Mouse (Mus musculus) E14TG2a.4 (cell line): ENCODE data around the gene Twf2.

Experiments used
- H3K27me3 ChIP-seq: 2 replicates; pipeline ENCODE4 v1.6.1; 2014; ENCODE audit warnings: low read length, control low read depth; ENCODE audit not compliant: insufficient read depth
- H3K36me3 ChIP-seq: 2 replicates; pipeline ENCODE4 v1.6.1; 2014; ENCODE audit warnings: low read length, control low read depth; ENCODE audit not compliant: insufficient read depth
- H3K4me1 ChIP-seq: replicated peaks from 2 replicates; pipeline ENCODE4 v1.6.1; 2014; ENCODE audit warnings: low read depth, low read length, control low read depth
- H3K4me3 ChIP-seq: replicated peaks from 2 replicates; pipeline ENCODE4 v1.5.1; 2014; ENCODE audit warnings: mild to moderate bottlenecking, low read length
- H3K9me3 ChIP-seq: 2 replicates; pipeline ENCODE4 v1.6.1; 2014; ENCODE audit warnings: low read length, control low read depth
- CTCF ChIP-seq: conservative IDR thresholded peaks from 2 replicates; pipeline ENCODE4 v1.5.1; 2014; ENCODE audit warnings: low read length
- NANOG ChIP-seq: IDR thresholded peaks from 2 replicates; pipeline ENCODE4 v1.6.1; 2014; ENCODE audit warnings: borderline replicate concordance, low read length, mixed read lengths
- POU5F1 ChIP-seq: IDR thresholded peaks from 2 replicates; pipeline ENCODE4 v1.6.1; 2014; ENCODE audit warnings: low read length, borderline replicate concordance

The Twf2 gene

DNA sequence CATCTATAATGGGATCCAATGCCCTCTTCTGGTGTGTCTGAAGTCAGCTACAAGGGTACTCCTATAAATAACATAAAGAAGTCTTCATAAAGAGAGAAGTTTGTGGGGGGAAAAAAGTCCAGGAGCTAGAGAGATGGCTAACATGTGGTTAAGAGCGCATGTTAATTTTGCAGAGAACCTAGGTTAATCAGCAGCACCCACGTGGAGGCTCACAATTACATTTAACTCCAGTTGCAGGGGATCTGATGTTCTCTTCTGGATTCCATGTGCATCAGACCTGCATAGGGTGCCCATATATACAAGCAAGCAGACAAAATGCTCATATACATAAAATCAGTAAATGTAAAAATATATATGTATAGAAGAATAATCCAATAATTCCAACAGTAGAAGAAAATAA is 29.5 kb upstream of the Twf2 start:
- Histone ChIP-seq H3K27me3 (no peaks in the 10 kb centered on the region), H3K9me3 (no peaks in the 10 kb centered on the region), H3K36me3 (peaks cover 57% of the 10 kb centered on the region), H3K4me1 (peaks cover 75% of the 10 kb centered on the region), H3K4me3 (peak overlapping the region; percentile 95)
- TF ChIP-seq CTCF: no peak
- TF ChIP-seq NANOG: no peak
- TF ChIP-seq POU5F1: no peak

DNA sequence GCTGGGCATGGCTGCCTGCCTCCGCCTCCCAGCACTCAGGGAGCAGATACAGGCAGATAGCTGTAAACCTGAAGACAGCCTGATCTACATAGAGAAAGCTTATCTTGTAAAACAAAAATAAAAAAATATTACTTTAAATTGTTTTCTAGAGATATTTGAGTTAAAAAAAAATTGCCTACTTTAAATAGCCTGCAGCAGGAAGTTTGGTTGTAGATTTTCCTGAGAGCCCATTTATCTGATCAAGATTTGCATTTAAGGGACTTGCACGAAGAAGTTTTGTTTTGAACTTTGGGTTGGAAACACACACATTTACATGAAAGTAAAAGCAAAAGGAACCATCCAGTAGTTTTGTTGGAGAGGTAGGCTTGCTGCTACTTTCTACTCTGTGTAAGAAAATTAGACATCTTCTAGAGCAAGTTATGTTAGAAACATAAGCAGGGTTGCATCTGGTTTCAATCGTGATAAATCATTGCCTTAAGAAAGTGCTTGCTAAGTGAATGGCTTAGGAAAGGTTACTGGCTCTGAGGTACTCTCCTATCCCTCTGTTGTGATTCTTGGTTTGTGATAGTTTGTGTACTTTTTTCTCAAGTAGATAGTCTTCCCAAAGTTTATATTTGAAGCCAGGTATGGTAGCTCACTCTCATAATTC is 27.2 kb upstream of the Twf2 start:
- no peak for TF ChIP-seq CTCF
- TF ChIP-seq NANOG: no peak
- no peak for TF ChIP-seq POU5F1
- Histone ChIP-seq H3K4me1 (peaks cover 79% of the 10 kb centered on the region), H3K9me3 (no peaks in the 10 kb centered on the region), H3K27me3 (no peaks in the 10 kb centered on the region), H3K4me3 (peak overlapping the region; percentile 46), H3K36me3 (peaks cover 80% of the 10 kb centered on the region)

DNA sequence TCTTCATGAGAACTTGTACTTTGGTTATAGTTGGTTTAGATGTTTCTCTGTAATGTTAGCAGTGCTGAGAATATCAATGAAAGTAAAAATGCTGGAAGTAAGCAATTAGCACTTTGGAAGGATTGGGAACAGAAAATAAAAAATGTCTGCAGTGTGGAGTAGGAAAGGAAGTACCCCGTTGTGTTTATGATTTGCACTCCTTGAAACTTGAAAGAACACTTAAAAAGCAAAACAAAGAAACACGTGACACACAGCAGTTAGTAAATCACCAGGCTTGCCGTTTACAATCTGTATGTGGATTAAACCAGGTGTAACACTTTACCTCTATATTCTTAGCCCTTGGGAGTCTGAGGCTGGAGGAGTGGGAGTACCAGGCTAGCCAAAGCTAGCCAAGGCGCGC is 26.1 kb upstream of the Twf2 start:
- TF ChIP-seq CTCF (no peak), NANOG (peak; percentile 84)
- Histone ChIP-seq H3K9me3 (no peaks in the 10 kb centered on the region), H3K4me3 (peak overlapping the region; percentile 35; the same call in 1 of the 2 replicates), H3K4me1 (peaks cover 90% of the 10 kb centered on the region), H3K36me3 (peaks cover 91% of the 10 kb centered on the region), H3K27me3 (no peaks in the 10 kb centered on the region)

- Histone ChIP-seq H3K4me1 (peaks cover 99% of the 10 kb centered on the region), H3K36me3 (peaks cover 99% of the 10 kb centered on the region), H3K9me3 (no peaks in the 10 kb centered on the region), H3K4me3 (peak overlapping the region; percentile 50), H3K27me3 (no peaks in the 10 kb centered on the region)
- TF ChIP-seq POU5F1 (no peak), CTCF (no peak), NANOG (no peak)
These were observed 25.1 kb upstream of the Twf2 start for GRCm38 (mm10) chr9:106177799-106178198.

DNA sequence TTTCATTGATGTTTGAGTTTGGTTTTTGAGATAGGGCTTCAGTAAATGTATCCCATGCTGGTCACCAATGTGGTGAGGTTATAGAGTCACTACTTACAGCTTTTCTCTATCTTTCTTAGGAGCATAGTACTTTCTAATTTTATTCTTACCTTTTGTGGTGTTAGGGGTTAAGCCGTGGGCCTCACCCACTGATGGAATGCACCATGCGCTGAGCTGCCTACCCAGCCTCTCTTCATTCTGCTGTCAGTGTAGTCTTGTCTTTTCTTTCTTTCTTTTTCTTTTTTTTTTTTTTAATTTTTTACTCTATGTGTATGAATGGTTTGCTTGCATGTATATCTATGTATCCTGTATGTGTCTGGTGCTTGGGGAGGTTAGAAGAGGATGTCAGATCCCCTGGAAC is 23.5 kb upstream of the Twf2 start:
- Histone ChIP-seq H3K27me3 (no peaks in the 10 kb centered on the region), H3K4me1 (peaks cover 88% of the 10 kb centered on the region), H3K9me3 (no peaks in the 10 kb centered on the region), H3K36me3 (peaks cover 100% of the 10 kb centered on the region), H3K4me3 (peak overlapping the region; percentile 50)
- TF ChIP-seq POU5F1 (no peak), NANOG (no peak), CTCF (no peak)

GRCm38 (mm10) chr9:106179964-106180363 is 22.9 kb upstream of the Twf2 start:
- TF ChIP-seq POU5F1: no peak
- no peak for TF ChIP-seq NANOG
- TF ChIP-seq CTCF: no peak
- Histone ChIP-seq H3K36me3 (peaks cover 100% of the 10 kb centered on the region), H3K4me3 (0 out of 2 replicates have a peak overlapping the region, but pooled peaks have one; percentile 2), H3K27me3 (no peaks in the 10 kb centered on the region), H3K4me1 (peaks cover 86% of the 10 kb centered on the region), H3K9me3 (no peaks in the 10 kb centered on the region)

- peaks cover 100% of the 10 kb centered on the region for H3K36me3 ChIP-seq
- TF ChIP-seq POU5F1 (no peak), CTCF (no peak), NANOG (no peak)
- peaks cover 72% of the 10 kb centered on the region for H3K4me1 ChIP-seq
- no peak overlapping the region for H3K4me3 ChIP-seq
- no peaks in the 10 kb centered on the region for H3K9me3 ChIP-seq
- no peaks in the 10 kb centered on the region for H3K27me3 ChIP-seq
These were observed 20.8 kb upstream of the Twf2 start for GRCm38 (mm10) chr9:106182146-106182545.

- Histone ChIP-seq H3K36me3 (peaks cover 100% of the 10 kb centered on the region), H3K4me1 (peaks cover 72% of the 10 kb centered on the region), H3K9me3 (no peaks in the 10 kb centered on the region), H3K4me3 (no peak overlapping the region), H3K27me3 (no peaks in the 10 kb centered on the region)
- TF ChIP-seq POU5F1 (no peak), NANOG (no peak), CTCF (no peak)
These were observed 18.9 kb upstream of the Twf2 start for GRCm38 (mm10) chr9:106183996-106184395.

GRCm38 (mm10) chr9:106191355-106191754 is 11.6 kb upstream of the Twf2 start:
- Histone ChIP-seq H3K4me1 (peaks cover 75% of the 10 kb centered on the region), H3K36me3 (peaks cover 98% of the 10 kb centered on the region), H3K4me3 (no peak overlapping the region), H3K27me3 (no peaks in the 10 kb centered on the region), H3K9me3 (peaks cover 2% of the 10 kb centered on the region)
- TF ChIP-seq CTCF: no peak
- TF ChIP-seq NANOG: no peak
- TF ChIP-seq POU5F1: no peak
